In the genomic region with DNA sequence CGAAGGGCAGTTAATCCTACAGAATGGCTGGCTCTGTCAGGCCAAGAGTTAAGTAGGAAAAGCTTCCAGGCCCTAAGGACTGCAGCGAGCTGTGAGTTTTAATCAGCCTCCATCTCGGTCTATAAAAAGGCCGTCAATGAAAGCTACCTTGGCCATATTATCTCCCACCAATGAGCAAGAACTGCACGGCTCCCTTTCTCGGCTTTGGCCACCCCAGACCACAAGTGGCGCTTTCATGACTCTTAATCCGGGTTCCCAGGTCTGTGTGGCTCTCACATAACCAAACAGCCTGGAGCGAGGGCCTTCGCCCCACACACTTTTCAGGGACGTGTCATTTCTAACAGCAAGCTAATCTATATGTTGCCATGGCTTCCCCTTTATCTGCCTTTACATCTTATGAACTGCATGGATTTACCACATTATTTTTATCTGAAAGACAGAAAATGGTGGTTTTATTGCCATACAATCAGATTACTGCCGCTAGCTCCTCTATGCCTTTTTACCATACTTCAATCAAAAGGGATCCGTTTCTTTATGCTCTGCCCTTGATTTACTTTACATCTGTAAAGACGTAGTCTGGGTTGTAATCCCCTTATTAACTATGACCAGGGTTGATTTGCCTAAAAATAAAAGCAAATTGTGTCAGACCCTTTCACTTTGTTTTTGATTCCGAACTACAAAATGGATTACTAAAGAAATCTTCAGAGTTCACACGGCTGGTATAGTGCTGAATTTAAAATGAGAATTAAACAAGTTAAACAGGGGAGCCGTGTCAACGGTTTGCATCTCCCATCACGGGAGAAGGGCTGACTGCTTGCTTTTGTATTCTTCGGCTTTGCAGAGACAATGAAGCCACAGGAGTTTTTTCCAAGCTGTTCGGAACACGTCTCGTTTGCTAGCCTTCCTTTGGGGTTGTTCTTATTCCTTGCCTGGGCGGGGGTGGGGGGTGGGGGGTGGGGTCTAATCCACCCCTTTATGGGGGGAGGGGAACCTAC, we compare ENCODE assay signal across 8 mouse cellular contexts. TPM values are rescaled to one million over a fixed set of nuclear protein-coding genes. Genes with fewer than 3 reads are reported as not detected.
DNase-seq lines count a peak whose midpoint lies in the region; ATAC-seq and TF ChIP-seq lines count a peak whose summit lies in the region.

No protein-coding gene starts in this region.

- peak overlapping the region; percentile 97 for H3K4me2 ChIP-seq in lung, embryonic 16.5 days (ENCODE audit: low read depth, low read length)
- peak overlapping the region; percentile 92 for H3K4me2 ChIP-seq in forebrain, embryonic 11.5 days (ENCODE audit: low read depth, low read length, severe bottlenecking)
- H3K4me2 ChIP-seq in limb, embryonic 12.5 days: peak overlapping the region; percentile 88
- peak overlapping the region; percentile 89 for H3K4me2 ChIP-seq in stomach, embryonic 16.5 days (ENCODE audit: low read depth, low read length)
- no peak overlapping the region for H3K4me2 ChIP-seq in liver, postnatal 0 days (ENCODE audit: low read depth, low read length)

- TF ChIP-seq EP300 in liver, postnatal 0 days (IDR thresholded peaks at IDR 0.05; ENCODE audit: low read depth): no peak

- TF ChIP-seq CTCF in liver, postnatal 0 days (IDR thresholded peaks at IDR 0.05; ENCODE audit: low read depth): no peak

- H3K9me3 ChIP-seq in lung, embryonic 16.5 days (ENCODE audit: control insufficient read depth, low read length): no peaks in the 10 kb centered on the region
- H3K9me3 ChIP-seq in forebrain, embryonic 11.5 days (ENCODE audit: control insufficient read depth, low read length): no peaks in the 10 kb centered on the region
- no peaks in the 10 kb centered on the region for H3K9me3 ChIP-seq in limb, embryonic 12.5 days
- H3K9me3 ChIP-seq in stomach, embryonic 16.5 days (replicated peaks; ENCODE audit: control insufficient read depth, low read length): no peaks in the 10 kb centered on the region
- no peaks in the 10 kb centered on the region for H3K9me3 ChIP-seq in liver, postnatal 0 days (ENCODE audit: low read length)

- no peak overlapping the region for H3K27ac ChIP-seq in lung, embryonic 16.5 days (ENCODE audit: low read length)
- H3K27ac ChIP-seq in forebrain, embryonic 11.5 days (ENCODE audit: low read depth, low read length): peak overlapping the region; percentile 76; the same call in 1 of the 2 replicates
- no peak overlapping the region for H3K27ac ChIP-seq in limb, embryonic 12.5 days
- H3K27ac ChIP-seq in stomach, embryonic 16.5 days (ENCODE audit: low read length): no peak overlapping the region
- H3K27ac ChIP-seq in liver, postnatal 0 days (ENCODE audit: low read depth): no peak overlapping the region

- ATAC-seq in lung, embryonic 16.5 days (ENCODE audit: low read depth): no peak
- ATAC-seq in forebrain, embryonic 11.5 days (replicated peaks; ENCODE audit: low FRiP score): peak; percentile 82
- no peak for ATAC-seq in limb, embryonic 12.5 days (ENCODE audit: insufficient number of reproducible peaks, insufficient read depth, low FRiP score, low TSS enrichment, low read depth)
- no peak for ATAC-seq in stomach, embryonic 16.5 days (ENCODE audit: insufficient read depth, low FRiP score)
- ATAC-seq in liver, postnatal 0 days: no peak

- DNase-seq in lung, postnatal 36 days: no peak
- peak; percentile 85 for DNase-seq in forebrain, embryonic 11.5 days (ENCODE audit: low spot score)
- no peak for DNase-seq in thymus, postnatal 25 days
- DNase-seq in liver, postnatal 0 days: no peak
- DNase-seq in gastrocnemius, adult 8-10 months (ENCODE audit: low spot score in 2 of 2): no peak

- no peaks in the 10 kb centered on the region for H3K36me3 ChIP-seq in lung, embryonic 16.5 days (ENCODE audit: control insufficient read depth, insufficient read depth, low read length)
- no peaks in the 10 kb centered on the region; the same call in 1 of the 2 replicates for H3K36me3 ChIP-seq in forebrain, embryonic 11.5 days (ENCODE audit: control insufficient read depth, insufficient read depth, low read length)
- H3K36me3 ChIP-seq in limb, embryonic 12.5 days: no peaks in the 10 kb centered on the region
- no peaks in the 10 kb centered on the region for H3K36me3 ChIP-seq in stomach, embryonic 16.5 days (ENCODE audit: control insufficient read depth, insufficient read depth, low read length)
- no peaks in the 10 kb centered on the region for H3K36me3 ChIP-seq in liver, postnatal 0 days (replicated peaks; ENCODE audit: insufficient read depth, low read length)

- peak overlapping the region; percentile 95 for H3K4me3 ChIP-seq in lung, embryonic 16.5 days (ENCODE audit: low read length)
- peak overlapping the region; percentile 80 for H3K4me3 ChIP-seq in forebrain, embryonic 11.5 days (ENCODE audit: low read depth, low read length)
- H3K4me3 ChIP-seq in limb, embryonic 12.5 days (replicated peaks): peak overlapping the region; percentile 95
- peak overlapping the region; percentile 18 for H3K4me3 ChIP-seq in stomach, embryonic 16.5 days (replicated peaks; ENCODE audit: low read length)
- H3K4me3 ChIP-seq in liver, postnatal 0 days (ENCODE audit: low read depth, low read length): no peak overlapping the region

- H3K9ac ChIP-seq in lung, embryonic 16.5 days (ENCODE audit: low read length): no peak overlapping the region
- peak overlapping the region; percentile 9; the same call in 1 of the 2 replicates for H3K9ac ChIP-seq in forebrain, embryonic 11.5 days (ENCODE audit: low read length)
- no peak overlapping the region for H3K9ac ChIP-seq in limb, embryonic 12.5 days (replicated peaks)
- peak overlapping the region; percentile 31; the same call in 1 of the 2 replicates for H3K9ac ChIP-seq in stomach, embryonic 16.5 days (ENCODE audit: low read length)
- no peak overlapping the region for H3K9ac ChIP-seq in liver, postnatal 0 days (replicated peaks)

- no peaks in the 10 kb centered on the region for H3K27me3 ChIP-seq in lung, embryonic 16.5 days (ENCODE audit: control insufficient read depth, insufficient read depth, low read depth, low read length)
- H3K27me3 ChIP-seq in forebrain, embryonic 11.5 days (ENCODE audit: control insufficient read depth, insufficient read depth, low read length): peaks cover under 1% of the 10 kb centered on the region; the same call in 1 of the 2 replicates
- 0 out of 2 replicates have a peak, but pooled peaks cover 3% of the 10 kb centered on the region for H3K27me3 ChIP-seq in limb, embryonic 12.5 days
- no peaks in the 10 kb centered on the region for H3K27me3 ChIP-seq in stomach, embryonic 16.5 days (ENCODE audit: control insufficient read depth, insufficient read depth, low read length)
- H3K27me3 ChIP-seq in liver, postnatal 0 days (ENCODE audit: insufficient read depth, low read length): peaks cover 23% of the 10 kb centered on the region

- WGBS in lung, embryonic 16.5 days: 49% methylated on average over 24 of the region's 24 CpGs
- 5% methylated on average over 24 of the region's 24 CpGs for WGBS in forebrain, embryonic 11.5 days
- WGBS in limb, embryonic 12.5 days: 22% methylated on average over 24 of the region's 24 CpGs
- WGBS in stomach, embryonic 16.5 days: 52% methylated on average over 24 of the region's 24 CpGs
- WGBS in liver, postnatal 0 days (ENCODE audit: insufficient replicate concordance): 69% methylated on average over 24 of the region's 24 CpGs

- H3K4me1 ChIP-seq in lung, embryonic 16.5 days (replicated peaks; ENCODE audit: control insufficient read depth, insufficient read depth, low read length): peaks cover 43% of the 10 kb centered on the region
- H3K4me1 ChIP-seq in forebrain, embryonic 11.5 days (replicated peaks; ENCODE audit: control insufficient read depth, insufficient read depth, low read length): peaks cover 35% of the 10 kb centered on the region
- H3K4me1 ChIP-seq in limb, embryonic 12.5 days (replicated peaks): peaks cover 63% of the 10 kb centered on the region
- peaks cover 28% of the 10 kb centered on the region for H3K4me1 ChIP-seq in stomach, embryonic 16.5 days (ENCODE audit: control insufficient read depth, insufficient read depth, low read length)
- H3K4me1 ChIP-seq in liver, postnatal 0 days (ENCODE audit: insufficient read depth): peaks cover 13% of the 10 kb centered on the region

RNA-seq across cellular contexts. Expression of gene Efnb2, which starts 5.4 kb away (rescaled TPM):
- polyA plus RNA-seq in lung, embryonic 16.5 days (2015; fragmentation: Nextera tagmentation; extraction: Ambion mirVana): 15.1 and 20.4 TPM in 2 replicates
- polyA plus RNA-seq in forebrain, embryonic 11.5 days (2014; fragmentation: Nextera tagmentation; extraction: Ambion mirVana): 51.8 and 54.6 TPM in 2 replicates
- 32.4 and 38.1 TPM in 2 replicates for polyA plus RNA-seq in limb, embryonic 12.5 days (2016; fragmentation: Nextera tagmentation; extraction: Ambion mirVana)
- polyA plus RNA-seq in stomach, embryonic 16.5 days (2015; fragmentation: Nextera tagmentation; extraction: Ambion mirVana): 8.4 and 8.7 TPM in 2 replicates
- polyA plus RNA-seq in liver, postnatal 0 days (2015; fragmentation: Nextera tagmentation; extraction: Ambion mirVana): 1.0 TPM in 2 replicates
- 1 to 10 TPM; 3.3 to 5.5 (median 4.0) TPM for total RNA-seq in gastrocnemius, adult 8-10 months (2022)

RNA-seq across cellular contexts. Expression of gene Arglu1, which starts 34.7 kb away (rescaled TPM):
- 116 and 120 TPM in 2 replicates for polyA plus RNA-seq in lung, embryonic 16.5 days (2015; fragmentation: Nextera tagmentation; extraction: Ambion mirVana)
- 163 and 171 TPM in 2 replicates for polyA plus RNA-seq in forebrain, embryonic 11.5 days (2014; fragmentation: Nextera tagmentation; extraction: Ambion mirVana)
- polyA plus RNA-seq in limb, embryonic 12.5 days (2016; fragmentation: Nextera tagmentation; extraction: Ambion mirVana): 211 and 212 TPM in 2 replicates
- 94.6 and 100 TPM in 2 replicates for polyA plus RNA-seq in stomach, embryonic 16.5 days (2015; fragmentation: Nextera tagmentation; extraction: Ambion mirVana)
- 40.5 and 43.2 TPM in 2 replicates for polyA plus RNA-seq in liver, postnatal 0 days (2015; fragmentation: Nextera tagmentation; extraction: Ambion mirVana)
- total RNA-seq in gastrocnemius, adult 8-10 months (2022): 10 to 100 TPM; 27.8 to 38.6 (median 33.2) TPM

Comparison
In these comparisons a context has a peak if more than half of its experiments do, and no peak if none do; other contexts are left out.
1. H3K9ac ChIP-seq: peak in forebrain, embryonic 11.5 days (single experiment) and stomach, embryonic 16.5 days (single experiment); none in lung, embryonic 16.5 days (single experiment), limb, embryonic 12.5 days (single experiment) and liver, postnatal 0 days (single experiment).